ENCODE assay signal across 27 mouse cellular contexts in genomic region chr1:135079021-135079420, GRCm38 (mm10). TPM values are rescaled to one million over a fixed set of nuclear protein-coding genes. Genes with fewer than 3 reads are reported as not detected.
DNase-seq lines count a peak whose midpoint lies in the region; ATAC-seq and TF ChIP-seq lines count a peak whose summit lies in the region.
"Had no signal": no experiment of that assay in that cellular context is flagged by ENCODE, and none has a peak within 500 bp of the region (broad histone marks: within the 10 kb centered on the region; RNA-seq: fewer than 3 reads in every experiment).

No protein-coding gene starts in this region.

- TF ChIP-seq POLR2A in lung, adult 2 months (IDR thresholded peaks at IDR 0.05; ENCODE audit: borderline replicate concordance, extremely low read depth, low read depth, low read length) = no peak

- ATAC-seq in lung, embryonic 15.5 days (ENCODE audit: borderline replicate concordance, extremely low read depth, low FRiP score, low TSS enrichment) = 0 out of 2 replicates have a peak, but pooled peaks have one; percentile 6
- peak; percentile 41; the same call in 1 of the 2 replicates for ATAC-seq in stomach, embryonic 15.5 days (ENCODE audit: insufficient read depth, low FRiP score, low read depth)
- ATAC-seq in stomach, postnatal 0 days (ENCODE audit: low FRiP score, low TSS enrichment) = no peak
- ATAC-seq: CD4-positive, CD25-positive, alpha-beta regulatory T cell, adult 4 months; forebrain, embryonic 14.5 days; forebrain, postnatal 0 days; hindbrain, embryonic 16.5 days; Patski had no signal

- TF ChIP-seq EP300 in stomach, postnatal 0 days (optimal IDR thresholded peaks at IDR 0.05) = no peak

- no peak overlapping the region for H3K4me3 ChIP-seq in lung, embryonic 15.5 days
- H3K4me3 ChIP-seq in lung, adult 2 months (replicated peaks; ENCODE audit: extremely low read depth, low read depth, low read length) = no peak overlapping the region
- H3K4me3 ChIP-seq in stomach, embryonic 15.5 days (replicated peaks) = no peak overlapping the region
- no peak overlapping the region for H3K4me3 ChIP-seq in stomach, postnatal 0 days (ENCODE audit: low read depth, low read length)
- H3K4me3 ChIP-seq: embryonic facial prominence, embryonic 15.5 days; gastrocnemius, adult 2 months; heart, embryonic 12.5 days; heart, embryonic 15.5 days; hindbrain, embryonic 10.5 days; hindbrain, embryonic 13.5 days had no signal

- no peak overlapping the region for H3K27ac ChIP-seq in lung, embryonic 15.5 days
- no peak overlapping the region for H3K27ac ChIP-seq in stomach, embryonic 15.5 days
- no peak overlapping the region for H3K27ac ChIP-seq in stomach, postnatal 0 days (replicated peaks)
- H3K27ac ChIP-seq: embryonic facial prominence, embryonic 15.5 days; gastrocnemius, adult 2 months; heart, embryonic 15.5 days; hindbrain, embryonic 10.5 days; hindbrain, embryonic 13.5 days had no signal

- H3K4me2 ChIP-seq in lung, embryonic 15.5 days = no peak overlapping the region
- no peak overlapping the region for H3K4me2 ChIP-seq in stomach, embryonic 15.5 days
- no peak overlapping the region for H3K4me2 ChIP-seq in stomach, postnatal 0 days (replicated peaks; ENCODE audit: low read depth)
- H3K4me2 ChIP-seq: embryonic facial prominence, embryonic 15.5 days; heart, embryonic 12.5 days; heart, embryonic 15.5 days; hindbrain, embryonic 13.5 days had no signal

- no peaks in the 10 kb centered on the region for H3K36me3 ChIP-seq in lung, embryonic 15.5 days
- H3K36me3 ChIP-seq in stomach, embryonic 15.5 days = no peaks in the 10 kb centered on the region
- no peaks in the 10 kb centered on the region for H3K36me3 ChIP-seq in stomach, postnatal 0 days (ENCODE audit: control insufficient read depth, insufficient read depth, low read length)
- H3K36me3 ChIP-seq: embryonic facial prominence, embryonic 15.5 days; heart, embryonic 12.5 days; heart, embryonic 15.5 days; hindbrain, embryonic 10.5 days; hindbrain, embryonic 13.5 days had no signal

- H3K4me1 ChIP-seq in lung, embryonic 15.5 days = peaks cover 20% of the 10 kb centered on the region
- H3K4me1 ChIP-seq in lung, adult 2 months (ENCODE audit: control insufficient read depth, insufficient read depth, low read length) = no peaks in the 10 kb centered on the region
- H3K4me1 ChIP-seq in stomach, embryonic 15.5 days = peaks cover 6% of the 10 kb centered on the region; the same call in 1 of the 2 replicates
- H3K4me1 ChIP-seq in stomach, postnatal 0 days (replicated peaks; ENCODE audit: control insufficient read depth, insufficient read depth) = no peaks in the 10 kb centered on the region

- 14% methylated on average over 2 of the region's 2 CpGs for WGBS in lung, embryonic 15.5 days
- WGBS in lung, adult 2 months = 15% methylated on average over 2 of the region's 2 CpGs
- WGBS in stomach, embryonic 15.5 days = 27% methylated on average over 2 of the region's 2 CpGs
- 23% methylated on average over 2 of the region's 2 CpGs for WGBS in stomach, postnatal 0 days

- no peaks in the 10 kb centered on the region; the same call in 1 of the 2 replicates for H3K27me3 ChIP-seq in lung, embryonic 15.5 days
- peaks cover 5% of the 10 kb centered on the region; the same call in 1 of the 2 replicates for H3K27me3 ChIP-seq in stomach, embryonic 15.5 days (replicated peaks)
- no peaks in the 10 kb centered on the region for H3K27me3 ChIP-seq in stomach, postnatal 0 days (ENCODE audit: control insufficient read depth, insufficient read depth, low read length)
- H3K27me3 ChIP-seq: Patski had no signal

- H3K9ac ChIP-seq in lung, embryonic 15.5 days = no peak overlapping the region
- no peak overlapping the region for H3K9ac ChIP-seq in stomach, embryonic 15.5 days
- no peak overlapping the region for H3K9ac ChIP-seq in stomach, postnatal 0 days (ENCODE audit: low read length)
- H3K9ac ChIP-seq: embryonic facial prominence, embryonic 15.5 days; forebrain, postnatal 0 days; heart, embryonic 12.5 days; heart, embryonic 15.5 days; hindbrain, embryonic 13.5 days had no signal

- no peak for DNase-seq in lung, adult 2 months
- DNase-seq in stomach, postnatal 0 days (ENCODE audit: low spot score) = no peak
- DNase-seq in lung, postnatal 36 days = peak; percentile 6
- DNase-seq in Muller cell, postnatal 12 days (ENCODE audit: inconsistent ontology term) = no peak
- DNase-seq in right cerebral cortex, postnatal 25 days = no peak
- DNase-seq: adrenal gland, postnatal 10 days; adrenal gland, postnatal 36 days; cerebellum, adult 18-20 months; cerebellum, adult 9-10 months; cerebellum, postnatal 14 days; forebrain, postnatal 0 days; gastrocnemius, postnatal 14 days; heart, adult 18-20 months; heart, postnatal 10 days; heart, postnatal 36 days had no signal

- TF ChIP-seq CTCF in lung, adult 2 months (IDR thresholded peaks at IDR 0.05; ENCODE audit: insufficient read depth, low read length) = no peak
- no peak for TF ChIP-seq CTCF in stomach, postnatal 0 days (IDR thresholded peaks at IDR 0.05; ENCODE audit: low read depth)

- H3K9me3 ChIP-seq in lung, embryonic 15.5 days = 0 out of 2 replicates have a peak, but pooled peaks cover 3% of the 10 kb centered on the region
- H3K9me3 ChIP-seq in stomach, embryonic 15.5 days = no peaks in the 10 kb centered on the region
- no peaks in the 10 kb centered on the region for H3K9me3 ChIP-seq in stomach, postnatal 0 days (ENCODE audit: control insufficient read depth, low read length)
- H3K9me3 ChIP-seq: embryonic facial prominence, embryonic 15.5 days; heart, embryonic 15.5 days; hindbrain, embryonic 10.5 days; hindbrain, embryonic 13.5 days had no signal

RNA-seq across cellular contexts. Expression of gene Lgr6, which starts 26.1 kb away (rescaled TPM):
- 11.6 and 12.8 TPM in 2 replicates for polyA plus RNA-seq in lung, embryonic 15.5 days (2015; fragmentation: Nextera tagmentation; extraction: Ambion mirVana)
- 4.1 and 4.7 TPM in 2 replicates for polyA plus RNA-seq in lung, adult 2 months (2012; rRNA removed)
- polyA plus RNA-seq in stomach, embryonic 15.5 days (2015; fragmentation: Nextera tagmentation; extraction: Ambion mirVana) = 1.6 and 1.8 TPM in 2 replicates
- polyA plus RNA-seq in stomach, postnatal 0 days (2015; fragmentation: Nextera tagmentation; extraction: Ambion mirVana) = 0.35 and 1.0 TPM in 2 replicates

RNA-seq across cellular contexts. Expression of gene Ptpn7, which starts 53.5 kb away (rescaled TPM):
- polyA plus RNA-seq in lung, embryonic 15.5 days (2015; fragmentation: Nextera tagmentation; extraction: Ambion mirVana) = 2.9 and 5.8 TPM in 2 replicates
- 6.9 and 7.3 TPM in 2 replicates for polyA plus RNA-seq in lung, adult 2 months (2012; rRNA removed)
- polyA plus RNA-seq in stomach, embryonic 15.5 days (2015; fragmentation: Nextera tagmentation; extraction: Ambion mirVana) = 2.4 and 3.3 TPM in 2 replicates
- polyA plus RNA-seq in stomach, postnatal 0 days (2015; fragmentation: Nextera tagmentation; extraction: Ambion mirVana) = 0.32 and 0.46 TPM in 2 replicates
